Mouse (Mus musculus) midbrain, embryonic 16.5 days (tissue): ENCODE measurements around the gene Lsm7. TPM values are rescaled to one million over a fixed set of nuclear protein-coding genes. Genes with fewer than 3 reads are reported as not detected.
"Not testable (repeated sequence)": the region's sequence is repeated elsewhere in the genome, so short reads cannot be mapped to it uniquely, and the experiment has no call there.

Experiments used
- ATAC-seq: fragments of 200-750 bp; cut with Nextera tagmentation; 2 replicates; pipeline ENCODE4 v1.8.0; 2017; ENCODE audit warnings: moderate TSS enrichment
- H3K27ac ChIP-seq: fragments of 300-500 bp; sonication (generic); 2 replicates; pipeline ENCODE4 v1.5.1; 2014; ENCODE audit warnings: mild to moderate bottlenecking, low read length, mixed read lengths
- H3K27me3 ChIP-seq: fragments of 300-500 bp; sonication (generic); 2 replicates; pipeline ENCODE4 v1.6.1; 2014; ENCODE audit warnings: low read depth, low read length, mixed read lengths; ENCODE audit not compliant: control insufficient read depth, insufficient read depth
- H3K36me3 ChIP-seq: fragments of 300-500 bp; sonication (generic); 2 replicates; pipeline ENCODE4 v1.6.1; 2014; ENCODE audit warnings: mild to moderate bottlenecking, low read length, moderate library complexity, mixed read lengths; ENCODE audit not compliant: control insufficient read depth, insufficient read depth
- H3K4me1 ChIP-seq: fragments of 300-500 bp; sonication (generic); 2 replicates; pipeline ENCODE4 v1.6.1; 2014; ENCODE audit warnings: mild to moderate bottlenecking, low read length, mixed read lengths; ENCODE audit not compliant: control insufficient read depth, insufficient read depth
- H3K4me2 ChIP-seq: fragments of 300-500 bp; sonication (generic); 2 replicates; pipeline ENCODE4 v1.6.1; 2014; ENCODE audit warnings: mild to moderate bottlenecking, low read length, mixed read lengths
- H3K4me3 ChIP-seq: fragments of 300-500 bp; sonication (generic); 2 replicates; pipeline ENCODE4 v1.5.1; 2014; ENCODE audit warnings: low read depth, mild to moderate bottlenecking, low read length, moderate library complexity, mixed read lengths
- H3K9ac ChIP-seq: fragments of 300-500 bp; sonication (generic); 2 replicates; pipeline ENCODE4 v1.6.1; 2014; ENCODE audit warnings: low read depth, low read length, mixed read lengths
- H3K9me3 ChIP-seq: fragments of 300-500 bp; sonication (generic); replicated peaks from 2 replicates; pipeline ENCODE4 v1.6.1; 2014; ENCODE audit warnings: mild to moderate bottlenecking, low read length, mixed read lengths; ENCODE audit not compliant: control insufficient read depth, poor library complexity, severe bottlenecking
- WGBS: fragments of 180-500 bp; shearing (Covaris S2); extraction: QIAGEN DNeasy Blood & Tissue Kit; methylation state at CpG from one replicate; pipeline ENCODE4 v1.1.7; 2014; 5-methylcytosine and 5-hydroxymethylcytosine counted together
- polyA plus RNA-seq: library from polyadenylated mRNA; unstranded; fragments of >200 nt; fragmentation: Nextera tagmentation; extraction: Ambion mirVana; gene quantifications from 2 replicates; pipeline ENCODE4 v1.2.1, GENCODE M21; 2015

The Lsm7 gene
- polyA plus RNA-seq, 1 experiment from 2014 or later: 202 TPM

- Histone ChIP-seq H3K27ac (no peak overlapping the region), H3K9ac (no peak overlapping the region), H3K4me3 (no peak overlapping the region), H3K27me3 (no peaks in the 10 kb centered on the region), H3K36me3 (peaks cover 7% of the 10 kb centered on the region), H3K9me3 (no peaks in the 10 kb centered on the region), H3K4me1 (peaks cover 20% of the 10 kb centered on the region), H3K4me2 (no peak overlapping the region)
- WGBS: 79% methylated on average over 2 of the region's 2 CpGs
- ATAC-seq: no peak
Observed at GRCm38 (mm10) chr10:80824827-80825226, 30.2 kb downstream of the Lsm7 start.

DNA sequence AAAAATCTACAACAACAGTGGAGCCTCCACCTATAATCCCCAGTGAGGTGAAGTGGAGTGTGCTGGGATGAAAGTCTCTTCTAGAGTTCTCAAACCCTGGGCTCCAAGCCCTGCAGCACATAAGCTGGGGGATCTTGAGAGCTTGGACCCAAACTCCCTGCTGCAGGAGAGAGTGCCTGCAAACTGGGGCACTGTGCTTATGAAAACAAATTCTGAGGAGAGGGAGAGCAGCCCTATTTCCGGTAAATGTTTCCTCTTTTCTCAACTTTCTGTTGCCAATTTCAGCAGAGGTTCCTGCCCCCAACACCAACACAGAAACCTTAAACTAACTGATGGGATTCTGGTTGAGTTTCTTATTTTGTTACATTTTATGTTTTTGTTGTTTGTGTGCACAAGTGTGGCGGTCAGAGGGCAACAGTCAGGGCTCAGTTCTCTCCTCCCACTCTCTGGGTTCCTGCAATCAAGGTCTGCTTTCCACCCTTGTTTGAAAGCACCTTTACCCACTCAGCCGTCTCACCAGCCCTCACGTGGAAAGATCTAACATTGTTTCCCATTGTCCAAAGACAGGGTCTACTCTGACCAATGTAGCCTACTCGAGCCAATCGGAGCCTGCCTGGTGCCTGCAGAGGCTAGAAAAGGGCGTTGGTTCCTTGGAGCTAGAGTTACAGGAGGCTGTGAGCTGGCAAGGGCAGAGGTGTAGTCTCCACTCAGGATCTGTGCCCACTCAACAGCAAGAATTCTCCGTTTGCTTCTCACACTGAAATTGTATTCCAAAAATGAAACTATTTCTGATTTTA is 31.0 kb downstream of the Lsm7 start:
- H3K4me3 ChIP-seq: no peak overlapping the region
- no peak overlapping the region for H3K9ac ChIP-seq
- H3K27me3 ChIP-seq: no peaks in the 10 kb centered on the region
- no peak for ATAC-seq
- H3K27ac ChIP-seq: no peak overlapping the region
- H3K4me2 ChIP-seq: no peak overlapping the region
- H3K9me3 ChIP-seq: no peaks in the 10 kb centered on the region
- peaks cover 14% of the 10 kb centered on the region for H3K4me1 ChIP-seq
- no peaks in the 10 kb centered on the region for H3K36me3 ChIP-seq
- WGBS: 69% methylated on average over 8 of the region's 8 CpGs

DNA sequence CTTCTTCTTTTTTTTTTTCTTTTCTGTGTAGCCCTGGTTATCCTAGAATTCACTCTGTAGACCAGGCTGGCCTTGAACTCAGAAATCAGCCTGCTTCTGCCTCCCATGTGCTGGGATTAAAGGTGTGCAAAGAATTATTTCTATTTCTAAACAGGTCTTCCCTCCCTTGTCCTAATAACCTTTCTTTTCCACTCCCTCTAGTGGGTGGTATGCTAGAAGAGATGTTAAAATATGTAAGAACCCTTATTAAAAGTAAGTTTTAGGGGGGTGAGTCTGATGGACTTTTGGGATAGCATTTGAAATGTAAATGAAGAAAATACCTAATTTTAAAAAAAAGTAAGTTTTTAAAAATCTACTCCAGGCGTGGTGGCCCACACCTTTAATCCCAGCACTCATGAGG is 31.7 kb downstream of the Lsm7 start:
- Histone ChIP-seq H3K4me3 (no peak overlapping the region), H3K4me1 (peaks cover 10% of the 10 kb centered on the region), H3K27me3 (no peaks in the 10 kb centered on the region), H3K36me3 (no peaks in the 10 kb centered on the region), H3K4me2 (no peak overlapping the region), H3K27ac (no peak overlapping the region), H3K9me3 (no peaks in the 10 kb centered on the region), H3K9ac (no peak overlapping the region)
- ATAC-seq: no peak
- WGBS: 78% methylated on average over 1 of the region's 1 CpGs

DNA sequence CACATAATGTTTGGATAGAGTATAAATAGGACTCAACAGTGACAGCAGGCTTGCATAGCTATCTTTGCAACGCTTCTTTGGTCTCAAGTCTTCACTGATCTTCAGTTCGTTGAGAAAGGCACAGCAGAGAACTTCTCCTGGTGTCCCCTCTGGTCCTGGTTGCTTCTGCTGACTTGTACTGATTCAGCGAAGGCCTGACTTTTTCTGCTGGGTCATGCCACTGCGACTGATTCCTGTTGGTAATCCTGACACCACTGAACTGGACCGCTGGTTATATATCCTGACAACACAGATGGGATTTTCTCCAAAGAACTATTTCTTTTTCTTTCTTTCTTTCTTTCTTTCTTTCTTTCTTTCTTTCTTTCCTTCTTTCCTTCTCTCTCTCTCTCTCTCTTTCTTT is 32.5 kb downstream of the Lsm7 start:
- Histone ChIP-seq H3K27me3 (no peaks in the 10 kb centered on the region), H3K9ac (no peak overlapping the region), H3K9me3 (no peaks in the 10 kb centered on the region), H3K4me2 (no peak overlapping the region), H3K4me3 (no peak overlapping the region), H3K27ac (no peak overlapping the region), H3K4me1 (peaks cover 2% of the 10 kb centered on the region), H3K36me3 (no peaks in the 10 kb centered on the region)
- no peak for ATAC-seq
- 89% methylated on average over 5 of the region's 5 CpGs for WGBS

- Histone ChIP-seq H3K4me2 (no peak overlapping the region), H3K9me3 (no peaks in the 10 kb centered on the region), H3K27ac (no peak overlapping the region), H3K4me3 (no peak overlapping the region), H3K27me3 (no peaks in the 10 kb centered on the region), H3K4me1 (no peaks in the 10 kb centered on the region), H3K36me3 (no peaks in the 10 kb centered on the region), H3K9ac (no peak overlapping the region)
- WGBS: 41% methylated on average over 2 of the region's 2 CpGs
- ATAC-seq: no peak
Observed at GRCm38 (mm10) chr10:80821991-80822390, 33.0 kb downstream of the Lsm7 start.

- Histone ChIP-seq H3K9me3 (no peaks in the 10 kb centered on the region), H3K36me3 (no peaks in the 10 kb centered on the region), H3K4me2 (no peak overlapping the region), H3K4me1 (no peaks in the 10 kb centered on the region), H3K27me3 (no peaks in the 10 kb centered on the region), H3K9ac (no peak overlapping the region), H3K4me3 (no peak overlapping the region), H3K27ac (no peak overlapping the region)
- ATAC-seq: no peak
- WGBS: 61% methylated on average over 3 of the region's 3 CpGs
Observed at GRCm38 (mm10) chr10:80819406-80819805, 35.6 kb downstream of the Lsm7 start.

DNA sequence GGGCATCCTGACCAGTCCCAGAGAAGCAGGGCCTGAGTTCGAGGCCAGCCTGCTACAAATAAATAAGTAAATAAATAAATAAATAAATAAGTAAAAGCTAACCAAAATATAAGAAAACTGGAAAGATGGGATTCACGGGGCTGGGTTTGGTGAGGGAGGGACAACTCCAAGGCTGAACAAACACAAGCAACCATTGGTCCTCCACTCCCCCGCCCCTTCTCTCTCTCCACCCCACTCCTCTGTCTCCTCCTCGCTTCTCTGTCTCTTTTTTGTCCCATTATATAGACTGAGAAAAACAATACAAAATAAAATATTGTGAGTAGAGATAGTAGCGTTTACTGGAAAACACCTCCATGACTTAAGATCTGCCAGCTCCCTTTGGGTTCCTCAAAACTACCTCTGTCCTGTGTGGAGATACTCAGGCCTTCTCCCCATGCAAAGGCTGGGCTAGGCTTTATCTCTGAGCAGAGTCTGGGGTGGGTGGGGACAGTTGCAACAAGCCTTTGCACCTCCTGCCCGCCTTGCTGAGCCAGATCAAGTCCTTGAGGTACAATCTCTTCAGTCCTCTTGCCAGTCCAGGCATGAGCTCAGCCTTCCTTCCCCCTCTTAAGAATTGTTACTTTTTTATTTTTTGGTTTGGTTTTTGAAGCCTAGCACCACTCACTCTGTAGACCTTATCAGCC is 36.3 kb downstream of the Lsm7 start:
- no peak for ATAC-seq
- H3K4me1 ChIP-seq: no peaks in the 10 kb centered on the region
- H3K9me3 ChIP-seq: no peaks in the 10 kb centered on the region
- no peak overlapping the region for H3K4me2 ChIP-seq
- WGBS: 61% methylated on average over 6 of the region's 6 CpGs
- H3K36me3 ChIP-seq: no peaks in the 10 kb centered on the region
- no peak overlapping the region for H3K4me3 ChIP-seq
- no peaks in the 10 kb centered on the region for H3K27me3 ChIP-seq
- H3K27ac ChIP-seq: no peak overlapping the region
- H3K9ac ChIP-seq: no peak overlapping the region

- H3K4me3 ChIP-seq, H3K4me1 ChIP-seq, ATAC-seq, H3K27me3 ChIP-seq, H3K4me2 ChIP-seq, H3K27ac ChIP-seq, H3K9me3 ChIP-seq, H3K9ac ChIP-seq, H3K36me3 ChIP-seq: not testable (repeated sequence)
- 85% methylated on average over 7 of the region's 7 CpGs for WGBS
Observed at GRCm38 (mm10) chr10:80817955-80818354, 37.1 kb downstream of the Lsm7 start.

DNA sequence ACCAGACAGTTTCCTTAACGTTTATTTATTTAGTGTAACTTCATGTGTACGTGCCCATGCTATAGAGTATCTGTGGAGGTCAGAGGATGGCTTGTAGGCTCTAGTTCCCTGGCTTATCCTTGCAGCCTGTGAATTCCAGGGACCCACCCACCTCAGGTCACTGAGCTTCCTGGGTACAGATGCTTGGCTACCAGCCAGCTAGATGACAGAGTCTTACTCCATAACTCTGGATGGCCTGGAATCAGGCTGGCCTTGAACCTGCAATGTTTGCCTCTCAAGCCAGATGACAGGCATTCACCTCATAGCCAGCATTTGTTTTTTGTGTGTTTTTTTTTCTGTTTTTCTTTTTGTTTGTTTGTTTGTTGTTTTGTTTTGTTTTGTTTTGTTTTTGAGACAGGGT is 37.8 kb downstream of the Lsm7 start:
- no peak overlapping the region for H3K27ac ChIP-seq
- H3K36me3 ChIP-seq: no peaks in the 10 kb centered on the region
- H3K4me1 ChIP-seq: no peaks in the 10 kb centered on the region
- H3K9ac ChIP-seq: no peak overlapping the region
- 0 out of 2 replicates have a peak, but pooled peaks cover 3% of the 10 kb centered on the region for H3K27me3 ChIP-seq
- no peaks in the 10 kb centered on the region for H3K9me3 ChIP-seq
- WGBS: 83% methylated on average over 2 of the region's 2 CpGs
- no peak overlapping the region for H3K4me3 ChIP-seq
- no peak overlapping the region for H3K4me2 ChIP-seq
- ATAC-seq: no peak
